Comparison of ENCODE assay signal across 8 mouse cellular contexts in the genomic region with DNA sequence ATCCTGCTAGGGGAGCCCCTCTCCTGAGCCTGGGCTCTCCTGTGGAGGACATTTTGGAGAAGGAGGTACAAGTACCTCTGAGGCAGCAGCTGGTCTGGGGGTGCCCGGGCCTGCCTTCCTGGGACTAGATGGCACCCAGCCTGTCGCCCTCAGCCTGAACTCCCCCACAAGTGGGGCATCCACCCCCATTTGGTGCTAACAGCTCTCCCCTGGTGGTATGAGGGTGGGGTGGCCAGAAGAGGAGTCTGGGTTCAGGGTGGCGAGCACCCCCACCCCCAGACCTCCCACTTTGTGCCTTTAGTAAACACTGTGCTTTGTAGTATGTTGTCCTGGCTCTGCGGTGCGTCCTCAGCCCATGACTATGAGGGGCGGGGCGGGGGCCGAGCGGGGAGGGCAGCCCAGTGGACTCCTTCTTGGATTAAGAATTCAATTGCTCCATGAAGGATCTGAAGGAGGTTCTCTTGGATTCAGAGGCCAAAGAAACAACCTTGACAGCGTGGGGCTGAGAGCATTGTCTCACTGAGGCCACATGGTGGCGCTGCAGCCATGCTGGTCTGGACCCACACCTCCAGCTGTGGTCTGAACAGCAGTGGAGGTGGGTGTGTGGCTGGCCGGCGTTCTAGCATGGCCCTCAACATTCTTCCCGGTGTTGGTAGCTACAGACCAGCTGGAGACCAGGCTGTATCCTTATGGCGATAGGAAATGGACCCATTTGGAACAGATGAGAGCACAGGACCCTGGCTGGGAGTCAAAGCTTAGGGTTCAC. TPM values are rescaled to one million over a fixed set of nuclear protein-coding genes. Genes with fewer than 3 reads are reported as not detected.
A peak's percentile ranks its signal among the peaks of the same experiment; 100 is the strongest.
DNase-seq lines count a peak whose midpoint lies in the region; ATAC-seq lines count a peak whose summit lies in the region.

No protein-coding gene starts in this region.

- peaks cover 42% of the 10 kb centered on the region for H3K4me1 ChIP-seq in embryonic facial prominence, embryonic 12.5 days
- peaks cover 35% of the 10 kb centered on the region for H3K4me1 ChIP-seq in heart, embryonic 15.5 days (replicated peaks)

- H3K9me3 ChIP-seq in embryonic facial prominence, embryonic 12.5 days: no peaks in the 10 kb centered on the region
- H3K9me3 ChIP-seq in heart, embryonic 15.5 days (replicated peaks): no peaks in the 10 kb centered on the region

- H3K4me3 ChIP-seq in embryonic facial prominence, embryonic 12.5 days: no peak overlapping the region
- H3K4me3 ChIP-seq in heart, embryonic 15.5 days: no peak overlapping the region

- no peak overlapping the region for H3K27ac ChIP-seq in embryonic facial prominence, embryonic 12.5 days
- H3K27ac ChIP-seq in heart, embryonic 15.5 days: peak overlapping the region; percentile 72; the same call in 1 of the 2 replicates

- 25% methylated on average over 15 of the region's 15 CpGs for WGBS in embryonic facial prominence, embryonic 12.5 days
- 31% methylated on average over 15 of the region's 15 CpGs for WGBS in heart, embryonic 15.5 days

- no peaks in the 10 kb centered on the region for H3K27me3 ChIP-seq in embryonic facial prominence, embryonic 12.5 days
- no peaks in the 10 kb centered on the region for H3K27me3 ChIP-seq in heart, embryonic 15.5 days

- peak overlapping the region; percentile 12; the same call in 1 of the 2 replicates for H3K9ac ChIP-seq in embryonic facial prominence, embryonic 12.5 days
- H3K9ac ChIP-seq in heart, embryonic 15.5 days: no peak overlapping the region

- peak; percentile 82 for DNase-seq in CD4-positive, CD25-positive, alpha-beta regulatory T cell, adult 2 months (ENCODE audit: low read depth, low spot score)
- peak; percentile 75 to 89 for DNase-seq in adrenal gland, adult (ENCODE audit: inconsistent age in 2 of 2, low spot score in 1 of 2)
- peak; percentile 84 for DNase-seq in kidney, postnatal 10 days
- DNase-seq in lung, postnatal 10 days: peak; percentile 89
- peak; percentile 71 for DNase-seq in ovary, postnatal 14 days (ENCODE audit: low spot score)
- peak; percentile 59 to 63 for DNase-seq in thymus, postnatal 36 days

- peak; percentile 11; the same call in 1 of the 2 replicates for ATAC-seq in embryonic facial prominence, embryonic 12.5 days (ENCODE audit: insufficient number of reproducible peaks, insufficient read depth, low FRiP score, low TSS enrichment)
- ATAC-seq in heart, embryonic 15.5 days (replicated peaks; ENCODE audit: insufficient number of reproducible peaks, insufficient read depth, low FRiP score, low read depth): peak; percentile 33; the same call in 1 of the 2 replicates

- no peak overlapping the region for H3K4me2 ChIP-seq in embryonic facial prominence, embryonic 12.5 days (replicated peaks)
- no peak overlapping the region for H3K4me2 ChIP-seq in heart, embryonic 15.5 days

- H3K36me3 ChIP-seq in embryonic facial prominence, embryonic 12.5 days: no peaks in the 10 kb centered on the region
- peaks cover 7% of the 10 kb centered on the region; the same call in 1 of the 2 replicates for H3K36me3 ChIP-seq in heart, embryonic 15.5 days

RNA-seq across cellular contexts. Expression of a gene that starts 42.2 kb away (rescaled TPM):
- polyA plus RNA-seq in embryonic facial prominence, embryonic 12.5 days (2016; fragmentation: Nextera tagmentation; extraction: Ambion mirVana): 35.6 and 49.2 TPM in 2 replicates
- polyA plus RNA-seq in heart, embryonic 15.5 days (2015; fragmentation: Nextera tagmentation; extraction: Ambion mirVana): 7.9 and 12.1 TPM in 2 replicates

RNA-seq across cellular contexts. Expression of a gene that starts 55.5 kb away (rescaled TPM):
- 5.2 and 6.0 TPM in 2 replicates for polyA plus RNA-seq in embryonic facial prominence, embryonic 12.5 days (2016; fragmentation: Nextera tagmentation; extraction: Ambion mirVana)
- polyA plus RNA-seq in heart, embryonic 15.5 days (2015; fragmentation: Nextera tagmentation; extraction: Ambion mirVana): 24.9 and 25.2 TPM in 2 replicates
